Mouse (Mus musculus) Muller cell, postnatal 12 days (primary cell): ENCODE results near the gene Anapc11.
"Not testable (repeated sequence)": the region's sequence is repeated elsewhere in the genome, so short reads cannot be mapped to it uniquely, and the experiment has no call there.

Source experiments
- DNase-seq: peaks from one replicate; pipeline ENCODE4 v3.0.0-alpha.2; 2015; ENCODE audit errors: inconsistent ontology term

The Anapc11 gene

DNA sequence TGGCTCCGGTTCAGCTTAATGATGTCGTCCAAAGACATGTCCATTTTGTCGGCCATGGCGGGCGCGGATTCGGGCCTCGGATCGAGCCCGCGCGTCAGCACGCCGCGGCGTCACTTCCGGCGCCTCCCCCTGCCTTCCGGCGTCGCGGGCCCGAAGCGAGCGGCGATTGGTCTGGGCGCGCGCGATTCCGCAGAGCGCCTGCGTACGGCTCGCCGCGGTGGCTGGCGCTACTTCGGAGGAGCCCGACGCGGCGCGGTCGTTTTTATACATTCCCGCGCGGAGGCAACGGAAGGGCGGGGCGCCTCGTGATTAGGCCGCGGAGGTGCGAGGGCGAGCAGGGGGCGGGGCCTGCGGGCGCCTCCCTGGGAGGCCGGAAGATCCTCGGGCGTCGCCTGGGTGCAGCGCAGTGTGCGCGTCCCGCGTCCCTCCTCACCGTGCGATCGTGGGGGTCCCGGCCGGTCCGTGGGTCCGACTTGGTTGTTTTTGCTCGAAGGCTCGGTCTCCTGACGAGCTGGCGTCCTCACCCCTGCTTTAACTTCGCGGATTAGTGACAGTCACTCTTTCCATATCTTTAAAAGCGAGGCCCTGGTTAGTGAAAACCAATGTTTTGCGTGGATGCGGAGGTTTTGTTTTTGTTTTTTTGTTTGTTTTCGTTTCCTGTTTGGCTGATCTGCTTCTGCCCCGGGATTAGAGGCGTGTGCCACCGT, at the start of gene Anapc11, which contains the start of gene Alyref:
TSS of gene Anapc11 (plus strand) at position 139 of the 707 bp plus-strand sequence.
TSS of gene Alyref (minus strand) at position 83 of the 707 bp plus-strand sequence.
- peak; percentile 97 for DNase-seq

DNA sequence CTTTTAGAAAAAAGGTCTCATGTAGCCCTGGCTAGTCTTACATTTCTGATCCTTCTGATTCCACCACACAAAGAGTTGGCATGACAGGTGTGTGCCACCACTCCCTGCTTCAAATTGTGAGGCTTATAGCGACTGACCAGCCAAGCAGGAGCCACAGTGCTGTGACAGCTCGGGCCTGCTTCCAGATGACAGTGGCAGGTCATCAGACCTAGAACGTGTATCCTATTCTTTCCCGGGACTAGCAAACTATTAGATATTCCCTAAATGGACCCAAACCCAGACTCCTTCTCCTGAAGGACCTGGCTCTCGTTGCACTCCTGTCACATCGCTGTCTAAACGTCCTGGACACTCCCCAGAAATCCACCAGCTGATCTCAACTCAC, 49.4 kb upstream of the Anapc11 start:
- no peak for DNase-seq

DNA sequence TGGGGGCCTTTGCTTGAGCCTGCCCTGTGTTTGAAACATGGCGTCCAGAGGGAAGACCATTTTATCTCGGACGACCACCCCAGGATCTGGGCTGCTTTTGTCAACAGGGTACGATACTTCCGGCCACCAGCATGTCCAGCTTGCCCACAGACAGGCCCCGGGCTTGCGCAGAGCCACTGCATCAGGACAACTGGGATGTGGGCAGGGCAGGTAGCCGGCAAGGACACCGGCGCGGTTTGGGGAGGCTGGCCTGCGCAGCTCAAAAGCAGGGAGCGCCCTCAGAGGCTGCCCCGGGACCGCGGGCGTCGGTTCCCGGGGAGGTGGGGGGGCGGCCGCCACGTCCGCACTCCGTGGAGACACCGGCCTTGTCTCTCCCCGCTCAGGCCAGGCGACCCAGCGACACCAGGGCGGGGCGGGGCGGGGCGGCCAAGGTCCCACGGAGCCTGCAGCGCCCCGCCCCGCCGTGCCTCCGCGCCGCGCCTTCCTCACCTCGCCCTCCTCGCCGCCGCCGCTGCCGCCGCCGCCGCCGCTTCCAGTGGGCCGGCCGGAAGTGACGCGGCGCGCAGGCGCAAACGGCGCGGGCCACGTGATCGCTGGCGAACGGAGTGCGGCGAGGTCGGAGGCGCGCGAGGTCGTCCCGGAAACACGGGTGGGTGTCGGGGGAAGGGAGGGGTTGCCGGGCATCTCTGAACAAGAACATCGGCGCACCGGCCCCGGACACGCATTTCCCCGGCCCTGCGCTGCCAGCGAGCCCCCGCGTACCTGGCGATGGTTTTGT, 48.9 kb upstream of the Anapc11 start, which contains the start of gene Mcrip1:
TSS of gene Mcrip1 (minus strand) at position 560 of the 778 bp plus-strand sequence.
- peak; percentile 95 for DNase-seq

DNA sequence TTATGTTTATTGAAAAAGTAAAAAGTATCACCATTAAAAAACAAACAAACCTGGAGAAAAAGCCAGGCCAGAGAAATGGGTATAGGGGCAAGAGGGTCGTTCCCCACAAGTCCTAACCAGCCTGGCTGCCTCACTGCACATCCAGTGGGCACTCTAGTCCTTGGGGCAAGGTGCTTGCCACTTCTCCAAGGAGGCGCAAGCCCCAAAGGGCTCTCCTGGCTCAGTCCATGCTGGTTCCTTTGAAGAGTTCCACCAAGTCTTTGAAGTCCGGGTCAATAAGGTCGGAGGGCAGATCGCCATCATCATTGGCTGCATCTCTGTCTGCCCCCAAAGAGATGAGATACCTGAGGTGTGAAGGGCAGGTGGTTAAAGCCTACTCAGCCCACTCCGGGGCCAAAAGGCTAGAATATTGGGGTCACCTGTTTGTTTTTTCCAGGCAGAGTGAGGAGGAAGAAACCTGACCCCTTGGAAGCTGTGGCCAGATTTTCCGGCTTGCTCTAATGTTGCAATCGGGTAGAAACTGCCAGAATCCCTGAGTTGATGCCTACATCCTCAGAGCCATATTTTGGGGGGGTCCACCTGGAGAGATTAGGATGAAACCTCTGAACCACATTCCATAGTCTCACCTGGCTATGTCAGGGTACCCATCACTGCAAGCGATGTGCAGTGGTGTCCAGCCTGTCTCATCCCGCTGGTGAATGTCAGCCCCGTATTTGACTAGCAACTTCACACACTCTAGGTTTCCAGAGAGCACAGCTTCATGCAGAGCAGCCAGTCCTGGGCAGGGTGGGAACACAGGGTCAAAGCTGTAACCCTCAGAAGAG, 48.0 kb upstream of the Anapc11 start:
- DNase-seq, result no peak

DNA sequence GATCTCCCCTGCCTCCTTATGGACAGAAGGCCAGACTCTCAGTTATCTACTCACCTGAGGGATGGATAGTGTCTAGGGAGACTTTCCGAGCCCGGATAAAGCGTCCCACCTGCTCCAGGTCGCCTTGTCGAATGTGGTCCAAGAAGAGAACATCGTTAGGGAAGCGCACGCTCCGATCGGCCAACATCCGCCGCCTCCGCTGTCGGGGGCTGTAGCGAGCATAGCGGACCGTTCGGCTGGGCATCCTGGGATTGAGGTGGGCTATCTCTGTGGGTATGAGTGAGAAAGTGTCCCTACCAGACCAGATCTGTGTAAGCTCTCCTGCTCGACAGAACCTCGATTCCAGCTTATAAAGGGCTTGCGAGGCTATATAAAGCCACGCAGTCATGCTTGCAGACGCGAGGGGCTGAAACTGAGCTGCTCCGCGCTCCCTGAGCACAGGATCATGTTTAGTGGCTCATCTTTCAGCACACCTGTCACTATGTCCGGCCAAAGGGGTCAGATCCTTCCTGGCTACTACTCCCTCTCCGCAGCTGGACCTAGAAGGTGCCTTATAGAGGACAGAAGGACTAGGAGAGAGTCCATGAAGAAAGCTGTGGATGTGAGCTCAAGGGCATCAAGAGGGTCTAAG, 47.3 kb upstream of the Anapc11 start, which contains the start of gene Ppp1r27:
TSS of gene Ppp1r27 (minus strand) at position 323 of the 631 bp plus-strand sequence.
- DNase-seq, result no peak

DNA sequence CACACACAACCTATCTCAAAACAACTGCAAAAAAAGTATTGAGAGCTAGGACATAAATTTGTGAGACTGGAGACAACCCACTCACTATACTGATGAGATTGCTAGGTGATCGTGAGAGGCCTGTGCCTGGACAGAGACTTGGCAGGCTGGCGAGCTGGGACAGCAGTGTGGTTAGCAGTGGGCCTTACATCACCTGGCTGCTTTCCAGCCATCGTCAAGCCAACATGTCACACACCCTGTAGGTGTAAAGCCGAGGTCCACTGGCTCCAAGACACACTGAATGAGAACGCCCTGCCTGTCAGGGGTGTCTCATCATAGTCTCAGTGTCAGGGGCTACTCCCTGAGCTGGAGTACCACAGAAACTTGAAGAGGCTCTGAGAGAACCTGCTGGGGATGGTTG, 45.5 kb upstream of the Anapc11 start:
- no peak for DNase-seq

DNA sequence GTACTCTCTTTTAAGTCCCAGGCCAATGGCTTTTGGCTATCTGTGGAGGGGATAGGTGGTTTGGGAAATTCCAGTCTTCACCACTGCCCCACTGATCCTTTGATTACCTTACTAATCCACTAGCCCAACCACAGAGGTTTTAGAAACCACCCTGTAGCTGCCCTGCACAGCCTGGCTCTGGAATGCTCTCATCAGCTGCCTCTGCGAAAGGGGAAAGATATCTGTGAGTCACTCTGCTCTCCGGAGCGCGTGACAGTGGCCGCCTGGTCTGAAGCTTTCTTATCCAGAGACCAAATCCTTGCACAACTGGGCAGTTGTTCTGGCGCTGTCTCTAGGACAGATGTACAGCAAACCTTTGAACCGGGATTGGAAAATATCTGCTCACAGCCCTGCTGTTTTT, 43.4 kb upstream of the Anapc11 start:
- DNase-seq, result peak; percentile 78

DNA sequence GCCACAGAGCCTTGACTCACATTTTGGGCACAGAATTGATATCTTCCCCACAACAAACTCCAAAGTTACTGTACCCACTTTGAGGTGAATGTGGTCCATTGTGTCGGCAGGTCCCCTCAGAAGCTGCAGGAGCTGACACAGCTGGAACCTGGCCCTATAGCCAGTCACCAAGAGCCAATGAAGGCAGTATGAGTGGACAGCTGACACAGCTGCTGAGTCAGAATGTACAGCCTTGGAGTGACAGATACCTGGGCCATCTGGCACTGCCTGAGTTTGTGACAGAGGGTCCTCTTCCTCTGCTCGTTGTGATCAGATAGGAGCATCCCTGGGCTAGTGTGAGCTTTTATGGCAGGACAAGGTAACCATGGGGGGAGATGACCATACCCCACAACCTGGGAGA, 43.0 kb upstream of the Anapc11 start:
- no peak for DNase-seq

DNA sequence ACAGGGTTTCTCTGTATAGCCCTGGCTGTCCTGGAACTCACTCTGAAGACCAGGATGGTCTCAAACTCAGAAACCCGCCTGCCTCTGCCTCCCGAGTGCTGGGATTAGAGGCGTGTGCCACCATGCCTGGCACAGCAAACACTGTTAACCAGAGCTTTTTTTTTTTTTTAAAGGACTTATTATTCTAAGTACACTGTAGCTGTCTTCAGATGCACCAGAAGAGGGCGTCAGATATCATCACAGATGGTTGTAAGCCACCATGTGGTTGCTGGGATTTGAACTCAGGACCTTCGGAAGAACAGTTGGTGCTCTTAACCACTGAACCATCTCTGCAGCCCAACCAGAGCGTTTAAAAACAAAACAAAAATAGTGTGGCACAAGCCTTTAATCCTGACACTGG, 39.4 kb upstream of the Anapc11 start:
- not testable (repeated sequence) for DNase-seq

DNA sequence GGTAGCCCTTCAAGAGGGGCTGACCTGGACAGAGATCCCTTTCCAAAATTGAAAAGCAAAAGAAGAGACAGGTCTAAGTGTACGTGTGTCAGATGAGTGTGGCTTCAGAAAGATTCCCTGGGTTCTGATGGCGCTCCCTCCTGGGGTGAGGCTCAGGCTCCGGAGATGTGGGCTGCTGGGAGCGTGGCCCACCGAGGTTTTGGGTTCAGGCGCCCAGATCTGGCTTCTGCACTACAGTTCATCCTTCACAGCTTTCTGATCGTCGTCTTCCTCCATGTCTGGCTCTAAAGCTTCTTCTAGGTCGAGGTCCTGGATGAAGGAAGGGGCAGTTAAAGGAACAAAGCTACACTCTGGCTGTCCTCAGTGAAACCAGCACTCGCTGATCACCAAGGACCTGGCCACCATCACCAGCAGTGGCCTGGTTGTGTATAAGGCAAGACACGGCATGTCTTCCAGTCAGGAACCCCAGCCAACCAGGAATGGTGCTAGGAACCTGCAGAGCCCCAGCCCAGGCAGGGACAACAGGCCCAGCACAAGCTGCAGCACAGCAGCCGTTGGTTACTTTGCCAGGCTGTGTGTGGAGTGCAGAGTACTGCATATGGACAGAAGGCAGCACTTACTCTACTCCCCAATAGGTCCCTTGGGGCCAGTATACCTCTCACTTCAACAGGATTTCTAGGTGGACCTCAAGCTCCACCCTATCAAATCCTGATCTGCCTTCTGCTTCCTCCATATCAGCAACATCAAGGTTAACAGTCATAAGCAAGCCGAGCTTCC, 37.1 kb upstream of the Anapc11 start:
- DNase-seq, result no peak

DNA sequence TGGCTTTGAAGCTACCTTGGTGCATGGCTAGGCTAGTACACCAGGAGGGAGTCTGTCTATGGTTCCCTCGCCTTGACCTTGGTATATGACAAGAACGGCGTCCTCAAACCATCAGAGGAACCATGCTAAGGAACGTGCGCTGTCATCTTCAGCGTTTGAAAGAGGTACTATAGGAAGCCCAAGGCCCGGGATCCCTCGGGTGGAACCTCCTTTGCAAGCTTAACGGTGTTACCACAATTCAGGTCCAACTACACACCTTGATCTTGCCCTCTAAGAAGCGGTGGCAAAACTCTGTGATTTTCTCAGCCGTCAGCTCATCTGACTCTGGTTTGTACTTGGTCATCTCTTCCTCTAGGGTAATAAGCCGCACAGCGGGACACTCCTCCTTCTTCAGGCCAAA, 35.3 kb upstream of the Anapc11 start:
- no peak for DNase-seq

DNA sequence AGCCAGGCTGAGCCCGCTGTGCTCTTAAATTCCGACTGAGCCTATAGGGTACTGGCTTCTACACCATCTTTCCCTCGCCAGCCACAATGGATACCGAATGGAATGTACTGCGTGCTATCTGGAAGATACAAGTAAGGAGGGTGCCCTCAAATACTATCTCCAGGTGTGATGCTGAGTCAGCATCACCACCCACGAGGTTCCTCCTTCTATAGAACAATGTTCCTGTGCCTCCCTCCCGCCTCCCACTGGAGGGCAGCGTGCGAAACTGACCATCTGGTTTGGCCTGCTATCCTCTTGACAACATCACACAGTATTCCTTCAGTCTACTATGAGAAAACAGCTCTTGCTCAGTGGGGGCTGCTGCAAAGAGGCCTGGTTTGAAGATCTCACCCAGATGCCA, 33.1 kb upstream of the Anapc11 start:
- DNase-seq, result no peak

DNA sequence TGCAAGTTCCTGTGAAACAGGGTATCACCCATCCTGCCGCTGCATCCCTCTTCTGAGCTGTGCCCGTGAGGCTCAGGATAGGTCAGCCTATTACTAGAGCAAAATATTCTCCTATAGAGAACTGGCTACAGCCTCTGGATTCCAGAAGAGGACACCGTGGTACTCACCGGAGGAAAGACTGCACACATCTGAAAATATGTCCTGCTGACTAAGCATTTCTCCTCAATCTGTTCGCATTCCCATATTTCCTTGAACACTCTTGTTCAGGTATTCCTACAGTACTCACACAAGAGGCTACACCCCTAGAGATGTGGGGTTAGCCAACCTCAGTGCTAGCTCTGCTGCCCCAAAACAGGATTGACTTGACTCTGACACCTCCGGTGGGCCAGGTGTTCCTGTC, 29.9 kb upstream of the Anapc11 start:
- DNase-seq, result no peak

DNA sequence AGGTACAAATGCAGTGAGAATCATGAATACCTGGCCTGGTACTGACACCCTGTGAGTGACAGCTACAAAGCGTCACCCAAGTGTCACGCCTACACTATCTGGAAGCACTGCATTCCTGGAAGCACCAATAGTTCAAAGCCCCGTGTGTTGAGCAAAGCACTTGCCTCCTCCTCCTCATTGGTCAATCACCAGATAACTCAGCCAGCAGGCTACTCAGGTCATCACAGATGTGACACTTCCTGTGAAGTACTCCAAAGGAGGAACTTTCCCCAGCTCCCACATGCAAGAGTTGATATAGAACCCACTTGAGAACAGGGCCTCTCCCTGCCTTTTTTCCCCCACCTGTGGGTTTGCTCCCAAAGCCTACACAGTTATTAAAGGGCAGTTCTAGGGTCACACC, 27.1 kb upstream of the Anapc11 start:
- DNase-seq, result no peak

DNA sequence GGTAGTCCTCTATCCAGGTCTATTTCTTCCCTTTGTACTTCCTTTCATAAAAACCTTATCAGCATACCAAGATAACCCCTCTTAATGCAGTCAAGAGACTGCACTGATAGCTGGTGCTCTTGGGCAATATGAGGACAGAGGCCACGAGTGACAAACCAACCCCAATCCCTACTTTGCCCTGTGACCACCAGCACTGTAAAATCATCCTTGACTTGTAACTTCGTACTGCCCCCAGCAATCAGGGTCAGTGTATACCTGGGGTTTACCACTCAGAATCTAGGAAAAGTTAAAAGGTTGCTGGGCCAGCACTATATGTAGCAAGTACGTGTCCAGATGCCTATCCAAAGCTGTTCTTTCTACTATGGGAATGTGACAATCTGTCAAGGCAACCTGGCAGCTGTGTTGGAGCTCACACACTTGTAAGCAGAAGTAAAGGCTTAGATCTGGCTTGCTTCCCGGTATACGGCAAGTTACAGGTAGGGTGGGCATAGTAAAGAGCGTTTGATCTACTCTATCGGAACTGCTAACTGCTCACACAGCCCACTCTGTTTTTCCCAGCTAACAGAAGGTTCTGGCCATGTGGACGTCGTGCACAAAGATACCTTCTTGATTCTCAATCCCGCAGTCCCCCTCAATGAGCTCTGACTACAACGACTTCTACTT, 26.3 kb upstream of the Anapc11 start:
- peak; percentile 6 for DNase-seq

DNA sequence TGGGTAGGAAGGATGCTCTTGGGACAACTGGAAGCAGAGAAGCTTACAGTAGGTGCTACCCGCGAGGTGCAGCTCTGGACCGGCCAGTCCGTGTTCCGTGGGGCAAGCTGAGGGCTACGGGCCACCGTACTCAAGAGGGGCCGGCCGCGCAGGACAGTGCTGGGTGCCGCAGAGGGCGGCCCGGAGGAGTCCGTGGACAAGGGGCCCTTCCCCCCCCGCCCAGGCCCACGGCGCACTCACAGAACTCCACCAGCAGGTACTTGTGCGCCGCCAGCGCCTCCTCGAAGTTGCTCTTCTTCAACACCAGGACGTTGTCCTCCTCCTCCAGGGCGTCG, 25.8 kb upstream of the Anapc11 start:
- no peak for DNase-seq

DNA sequence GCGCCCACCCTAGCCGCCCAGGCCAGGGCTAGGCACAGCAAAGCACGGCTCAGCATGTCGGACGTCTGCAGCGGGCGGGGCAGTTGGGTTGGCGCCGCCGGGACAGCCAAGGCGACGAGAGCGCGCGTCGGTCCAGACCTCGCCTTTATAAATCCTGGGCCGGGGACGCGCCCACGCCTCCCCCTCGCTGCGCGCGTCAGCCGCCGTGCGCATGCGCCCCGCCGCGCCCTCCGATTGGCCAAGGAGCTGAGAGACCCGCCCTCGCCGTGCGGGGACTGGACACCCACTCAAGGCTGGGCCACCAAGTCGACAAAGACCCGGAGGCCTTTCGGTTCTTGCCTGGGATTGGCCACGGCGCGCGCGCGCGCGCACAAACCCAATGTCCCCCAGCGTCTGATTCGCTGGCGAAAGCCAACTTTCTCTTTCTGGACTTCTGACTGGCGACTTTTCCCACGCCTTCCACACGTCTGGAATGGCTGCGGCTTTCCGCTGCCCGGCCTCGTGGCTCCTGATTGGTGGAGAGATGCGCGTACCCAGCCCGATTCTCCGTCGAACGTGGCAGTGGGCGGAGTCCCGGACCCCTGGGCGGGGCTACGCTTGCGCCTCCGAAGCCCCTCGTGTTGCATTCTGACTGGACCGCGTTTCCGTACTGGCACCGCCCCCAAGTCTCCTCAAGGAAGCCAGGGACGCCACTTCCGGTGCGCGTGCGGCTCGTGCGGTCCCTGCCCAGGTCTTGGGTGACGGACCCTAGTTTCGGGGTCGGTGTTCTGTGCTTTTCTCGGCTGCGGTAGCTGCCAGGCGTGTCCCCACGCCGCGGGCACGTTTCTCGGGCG, 25.3 kb upstream of the Anapc11 start, which contains the start of gene P4hb:
TSS of gene P4hb (minus strand) at position 502 of the 833 bp plus-strand sequence.
- DNase-seq, result peak; percentile 100

DNA sequence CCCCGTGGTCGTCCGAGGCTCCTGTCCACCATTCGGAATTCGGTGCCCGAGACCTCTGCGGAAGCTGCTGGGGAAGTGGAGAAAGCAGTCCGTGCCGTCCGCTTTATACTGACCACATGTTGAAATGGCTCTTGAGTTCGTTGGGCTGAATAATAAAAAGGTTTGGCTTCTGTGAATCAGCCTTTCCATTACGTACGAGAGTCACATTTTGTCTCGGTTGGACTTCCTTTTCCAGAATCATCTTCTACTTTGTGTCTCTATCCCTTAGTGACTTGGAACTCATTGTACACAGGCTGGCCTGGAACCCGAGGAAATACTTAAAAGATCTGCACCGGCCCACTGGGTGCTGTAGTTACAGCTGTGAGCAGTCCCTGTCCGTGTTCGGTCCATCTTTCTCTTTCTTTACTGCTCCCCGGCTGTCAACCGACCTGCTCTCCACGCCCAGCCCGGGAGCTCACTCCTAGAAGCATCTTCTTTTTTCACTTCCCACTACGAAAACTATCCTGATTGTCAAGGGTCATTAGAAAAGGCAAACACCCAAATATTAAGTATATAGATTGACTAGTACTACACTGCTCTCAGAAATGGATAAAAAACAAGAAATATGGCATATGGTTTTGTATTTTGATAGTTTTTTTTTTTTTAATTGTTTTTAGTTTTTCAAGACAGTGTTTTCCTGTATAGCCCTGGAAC, 24.5 kb upstream of the Anapc11 start:
- DNase-seq, result no peak

DNA sequence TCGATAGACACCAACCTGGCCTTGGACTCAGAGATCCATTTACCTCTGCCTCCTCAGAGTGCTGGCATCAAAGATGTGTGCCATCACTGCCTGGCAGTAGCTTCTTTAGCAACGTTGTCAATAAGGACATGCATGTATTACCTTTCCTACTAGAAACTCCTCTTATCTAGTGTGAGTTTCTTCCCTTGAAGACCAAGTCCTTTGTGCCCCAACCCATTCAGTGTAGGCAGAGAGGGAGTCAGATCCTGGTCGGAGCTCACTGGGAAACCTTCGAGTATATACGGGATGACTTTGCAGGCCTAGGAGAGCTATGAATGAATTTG, 24.0 kb upstream of the Anapc11 start:
- DNase-seq, result peak; percentile 9
